18 mouse cellular contexts compared by ENCODE assay signal in genomic region chr7:127661833-127662232, GRCm38 (mm10). TPM values are rescaled to one million over a fixed set of nuclear protein-coding genes. Genes with fewer than 3 reads are reported as not detected.
DNase-seq lines count a peak whose midpoint lies in the region; TF ChIP-seq lines count a peak whose summit lies in the region.
"Had no signal": no experiment of that assay in that cellular context is flagged by ENCODE, and none has a peak within 500 bp of the region (broad histone marks: within the 10 kb centered on the region; RNA-seq: fewer than 3 reads in every experiment).

No protein-coding gene starts in this region.

- H3K79me2 ChIP-seq in liver, adult 2 months (ENCODE audit: control insufficient read depth, insufficient read depth, low read length) = no peaks in the 10 kb centered on the region
- no peaks in the 10 kb centered on the region for H3K79me2 ChIP-seq in MEL (ENCODE audit: control insufficient read depth, insufficient read depth, low read length, poor library complexity)

- TF ChIP-seq POLR2A in liver, adult 2 months (IDR thresholded peaks at IDR 0.05; ENCODE audit: extremely low read depth, insufficient read depth, low read length) = no peak
- TF ChIP-seq POLR2A in ES-Bruce4 (IDR thresholded peaks at IDR 0.05; ENCODE audit: insufficient read depth, low read length) (peak; percentile 91), MEL (IDR thresholded peaks at IDR 0.05; ENCODE audit: control insufficient read depth in 1 of 2, insufficient read depth in 1 of 2, low read depth in 1 of 2, low read length in 2 of 2, poor library complexity in 1 of 2) (peak; percentile 76 to 85)
- TF ChIP-seq POLR2A in small intestine, adult 2 months (IDR thresholded peaks at IDR 0.05; ENCODE audit: low read depth, low read length) = no peak

- no peak for TF ChIP-seq RAD21 in MEL (IDR thresholded peaks at IDR 0.05; ENCODE audit: low read depth, low read length)

- H3K27me3 ChIP-seq in liver, adult 2 months (ENCODE audit: control insufficient read depth, insufficient read depth, low read length) = no peaks in the 10 kb centered on the region
- H3K27me3 ChIP-seq in ES-Bruce4 (ENCODE audit: control insufficient read depth, insufficient read depth, low read length, poor library complexity, severe bottlenecking) = no peaks in the 10 kb centered on the region
- H3K27me3 ChIP-seq in MEL (ENCODE audit: control insufficient read depth in 1 of 2, insufficient read depth in 2 of 2, low read length in 2 of 2) = no peaks in the 10 kb centered on the region
- no peaks in the 10 kb centered on the region for H3K27me3 ChIP-seq in small intestine, adult 2 months (ENCODE audit: control insufficient read depth, insufficient read depth, low read length)
- H3K27me3 ChIP-seq: forebrain, embryonic 13.5 days; hindbrain, embryonic 15.5 days had no signal

- no peaks in the 10 kb centered on the region for H3K36me3 ChIP-seq in liver, adult 2 months (ENCODE audit: control insufficient read depth, insufficient read depth, low read length)
- no peaks in the 10 kb centered on the region for H3K36me3 ChIP-seq in ES-Bruce4 (ENCODE audit: control insufficient read depth, insufficient read depth, low read length, poor library complexity, severe bottlenecking)
- no peaks in the 10 kb centered on the region; a peak in 1 of 4 replicates for H3K36me3 ChIP-seq in MEL (ENCODE audit: control insufficient read depth in 1 of 2, insufficient read depth in 2 of 2, low read length in 2 of 2)
- no peaks in the 10 kb centered on the region for H3K36me3 ChIP-seq in small intestine, adult 2 months (ENCODE audit: control insufficient read depth, insufficient read depth, low read length)

- H3K9ac ChIP-seq in liver, adult 2 months (ENCODE audit: low read depth, low read length) = no peak overlapping the region
- H3K9ac ChIP-seq in ES-Bruce4 (ENCODE audit: low read depth, poor library complexity, severe bottlenecking) (peak overlapping the region; percentile 11; the same call in 1 of the 2 replicates), MEL (ENCODE audit: control insufficient read depth, low read depth, low read length, poor library complexity, severe bottlenecking) (peak overlapping the region; percentile 60)
- H3K9ac ChIP-seq: forebrain, embryonic 13.5 days; forebrain, postnatal 0 days; heart, embryonic 12.5 days; hindbrain, embryonic 15.5 days had no signal

- DNase-seq in liver, adult 2 months (ENCODE audit: extremely low read depth, low read depth, low spot score) = no peak
- DNase-seq in liver = no peak
- peak; percentile 74 for DNase-seq in MEL (ENCODE audit: low read depth, low spot score)
- no peak for DNase-seq in layer of hippocampus, adult 11-12 months (ENCODE audit: low spot score)
- DNase-seq in retina, embryonic 14.5 days (ENCODE audit: low spot score) = no peak
- DNase-seq in gastrocnemius, postnatal 4 days (ENCODE audit: low spot score in 2 of 2) = no peak
- DNase-seq: adrenal gland, postnatal 10 days; cerebellum, adult 11-12 months; cerebellum, adult 9-11 months; cerebellum, postnatal 36 days; forebrain, postnatal 0 days; gastrocnemius, postnatal 14 days had no signal

- H3K27ac ChIP-seq in liver, adult 2 months (replicated peaks; ENCODE audit: insufficient read depth, low read depth, low read length) = no peak overlapping the region
- no peak overlapping the region for H3K27ac ChIP-seq in ES-Bruce4 (ENCODE audit: insufficient read depth, low read length)
- 0 out of 2 replicates have a peak overlapping the region, but pooled peaks have one; percentile 2 for H3K27ac ChIP-seq in MEL (ENCODE audit: control insufficient read depth, low read depth, low read length)
- H3K27ac ChIP-seq in small intestine, adult 2 months (ENCODE audit: insufficient read depth, low read depth, low read length) = no peak overlapping the region
- H3K27ac ChIP-seq: embryonic facial prominence, embryonic 10.5 days; forebrain, embryonic 13.5 days; hindbrain, embryonic 15.5 days had no signal

- no peak for TF ChIP-seq CTCF in liver, adult 2 months (IDR thresholded peaks at IDR 0.05; ENCODE audit: low read depth, low read length)
- TF ChIP-seq CTCF in ES-Bruce4 (IDR thresholded peaks at IDR 0.05; ENCODE audit: low read depth, low read length) = no peak
- TF ChIP-seq CTCF in MEL (IDR thresholded peaks at IDR 0.05 in 2 of 3, conservative IDR thresholded peaks at IDR 0.05 in 1 of 3; ENCODE audit: control insufficient read depth in 1 of 3, insufficient read depth in 1 of 3, low read depth in 2 of 3, low read length in 3 of 3, poor library complexity in 1 of 3, severe bottlenecking in 1 of 3) = no peak
- TF ChIP-seq CTCF in small intestine, adult 2 months (IDR thresholded peaks at IDR 0.05; ENCODE audit: extremely low read depth, insufficient read length, insufficient replicate concordance, low read depth, low read length) = no peak

- 89% methylated on average over 6 of the region's 6 CpGs for WGBS in liver, adult 2 months
- 78% methylated on average over 6 of the region's 6 CpGs for WGBS in small intestine, adult 2 months

- TF ChIP-seq EP300 in ES-Bruce4 (IDR thresholded peaks at IDR 0.05; ENCODE audit: insufficient read depth, low read depth, low read length) (no peak), MEL (IDR thresholded peaks at IDR 0.05; ENCODE audit: low read depth in 1 of 2, low read length in 2 of 2) (no peak)

- peak overlapping the region; percentile 14; the same call in 1 of the 2 replicates for H3K4me3 ChIP-seq in liver, adult 2 months (ENCODE audit: insufficient read depth, low read depth, low read length)
- H3K4me3 ChIP-seq in ES-Bruce4 (ENCODE audit: low read depth, low read length) (peak overlapping the region; percentile 40), MEL (ENCODE audit: control insufficient read depth in 1 of 2, insufficient read depth in 1 of 2, low read depth in 2 of 2, low read length in 2 of 2) (peak overlapping the region; percentile 46 to 54)
- peak overlapping the region; percentile 11; the same call in 1 of the 2 replicates for H3K4me3 ChIP-seq in small intestine, adult 2 months (ENCODE audit: low read depth, low read length)
- H3K4me3 ChIP-seq: embryonic facial prominence, embryonic 10.5 days; forebrain, embryonic 13.5 days; heart, embryonic 12.5 days; hindbrain, embryonic 15.5 days had no signal

- H3K9me3 ChIP-seq in ES-Bruce4 (replicated peaks; ENCODE audit: control insufficient read depth, insufficient read depth, low read length, poor library complexity, severe bottlenecking) = no peaks in the 10 kb centered on the region
- H3K9me3 ChIP-seq in MEL (replicated peaks; ENCODE audit: insufficient read depth, low read length) = no peaks in the 10 kb centered on the region
- H3K9me3 ChIP-seq: embryonic facial prominence, embryonic 10.5 days; forebrain, embryonic 13.5 days; heart, embryonic 12.5 days; hindbrain, embryonic 15.5 days had no signal

- H3K4me1 ChIP-seq in liver, adult 2 months (ENCODE audit: control insufficient read depth, insufficient read depth, low read length) = peaks cover 13% of the 10 kb centered on the region
- H3K4me1 ChIP-seq in ES-Bruce4 (ENCODE audit: control insufficient read depth, insufficient read depth, low read length) = peaks cover 3% of the 10 kb centered on the region
- peaks cover 0 to 6% of the 10 kb centered on the region in 2 experiments; a peak in 1 of 4 replicates for H3K4me1 ChIP-seq in MEL (ENCODE audit: control insufficient read depth in 1 of 2, insufficient read depth in 2 of 2, low read length in 2 of 2)
- H3K4me1 ChIP-seq in small intestine, adult 2 months (ENCODE audit: control insufficient read depth, insufficient read depth, insufficient read length, low read length) = peaks cover 10% of the 10 kb centered on the region
- H3K4me1 ChIP-seq: embryonic facial prominence, embryonic 10.5 days; forebrain, embryonic 13.5 days; heart, embryonic 12.5 days; hindbrain, embryonic 15.5 days had no signal

TF ChIP-seq in MEL, 35 proteins besides CTCF, POLR2A, EP300 and RAD21 (continues in another document):
- TF ChIP-seq POLR2AphosphoS2 (IDR thresholded peaks at IDR 0.05; ENCODE audit: low read length) = peak; percentile 43; the same call in 1 of the 2 replicates
- no peak for TF ChIP-seq SMC3 (IDR thresholded peaks at IDR 0.05; ENCODE audit: low read depth, low read length)
- TF ChIP-seq MAX (IDR thresholded peaks at IDR 0.05; ENCODE audit: low read length) = peak; percentile 84
- no peak for TF ChIP-seq NRF1 (IDR thresholded peaks at IDR 0.05; ENCODE audit: insufficient read depth, low read depth, low read length, poor library complexity, severe bottlenecking)
- TF ChIP-seq USF1 (IDR thresholded peaks at IDR 0.05; ENCODE audit: low read depth, low read length) = 0 out of 2 replicates have a peak, but pooled peaks have one; percentile 11
- TF ChIP-seq ZC3H11A (IDR thresholded peaks at IDR 0.05; ENCODE audit: low read depth, low read length) = no peak

RNA-seq across cellular contexts. Expression of gene Zfp629, which starts 46.2 kb away (rescaled TPM):
- 5.0 and 7.0 TPM in 2 replicates for total RNA-seq in liver, adult 2 months (2014; rRNA removed)
- polyA plus RNA-seq in liver, adult 2 months (2012; rRNA removed) = 4.8 and 5.8 TPM in 2 replicates
- polyA plus RNA-seq in ES-Bruce4 (2011; ENCODE audit: insufficient read depth, insufficient read length, low read depth, missing spikeins) (4.9 and 6.0 TPM in 2 replicates), MEL (2012; ENCODE audit: insufficient read depth in 1 of 2, insufficient read length in 2 of 2, low read depth in 1 of 2, low replicate concordance in 2 of 2, missing spikeins in 1 of 2) (10 to 100 TPM in 1 of 2 experiments, not detected in 1; 10.8 TPM)
- 9.4 and 12.6 TPM in 2 replicates for total RNA-seq in MEL (2012; rRNA removed)
- polyA plus RNA-seq in small intestine, adult 2 months (2012; rRNA removed) = 4.4 and 5.5 TPM in 2 replicates
- total RNA-seq in gastrocnemius, postnatal 4 days (2021) = 10 to 100 TPM; 13.1 to 13.5 TPM

RNA-seq across cellular contexts. Expression of gene Bcl7c, which starts 46.9 kb away (rescaled TPM):
- total RNA-seq in liver, adult 2 months (2014; rRNA removed) = 7.3 and 7.6 TPM in 2 replicates
- polyA plus RNA-seq in liver, adult 2 months (2012; rRNA removed) = 20.0 and 23.2 TPM in 2 replicates
- 48.6 and 49.8 TPM in 2 replicates for polyA plus RNA-seq in ES-Bruce4 (2011; ENCODE audit: insufficient read depth, insufficient read length, low read depth, missing spikeins)
- 54.9 and 72.4 TPM in 2 replicates for total RNA-seq in MEL (2012; rRNA removed)
- polyA plus RNA-seq in MEL (2012; ENCODE audit: insufficient read depth in 1 of 2, insufficient read length in 2 of 2, low read depth in 1 of 2, low replicate concordance in 2 of 2, missing spikeins in 1 of 2) = 10 to 100 TPM in 1 of 2 experiments, not detected in 1; 98.4 TPM
- 11.1 and 24.6 TPM in 2 replicates for polyA plus RNA-seq in small intestine, adult 2 months (2012; rRNA removed)
- 100 to 1,000 TPM; 112 to 132 TPM for total RNA-seq in gastrocnemius, postnatal 4 days (2021)

RNA-seq across cellular contexts. Expression of gene Ctf1, which starts 50.7 kb away (rescaled TPM):
- 2.7 and 4.4 TPM in 2 replicates for total RNA-seq in liver, adult 2 months (2014; rRNA removed)
- polyA plus RNA-seq in liver, adult 2 months (2012; rRNA removed) = 10.5 and 15.9 TPM in 2 replicates
- 8.8 and 13.9 TPM in 2 replicates for polyA plus RNA-seq in ES-Bruce4 (2011; ENCODE audit: insufficient read depth, insufficient read length, low read depth, missing spikeins)
- total RNA-seq in MEL (2012; rRNA removed) = 1.9 and 2.8 TPM in 2 replicates
- 1 to 10 TPM in 1 of 2 experiments, not detected in 1; 7.2 TPM for polyA plus RNA-seq in MEL (2012; ENCODE audit: insufficient read depth in 1 of 2, insufficient read length in 2 of 2, low read depth in 1 of 2, low replicate concordance in 2 of 2, missing spikeins in 1 of 2)
- 7.1 and 8.3 TPM in 2 replicates for polyA plus RNA-seq in small intestine, adult 2 months (2012; rRNA removed)
- 10 to 100 TPM in 1 of 2 experiments, 1 to 10 TPM in 1; 7.0 to 10.0 TPM for total RNA-seq in gastrocnemius, postnatal 4 days (2021)

Comparison
In these comparisons a context has a peak if more than half of its experiments do, and no peak if none do; other contexts are left out.
1. POLR2A ChIP-seq: peak in ES-Bruce4 (single experiment) and MEL (2 of 2); none in liver, adult 2 months (single experiment) and small intestine, adult 2 months (single experiment).
2. Peak in every context shown above with its lines, with median percentiles within 50 percentile points of each other: H3K4me3 ChIP-seq.